15 mouse cellular contexts compared by ENCODE assay signal in genomic region chr11:6468541-6468940, GRCm38 (mm10). TPM values are rescaled to one million over a fixed set of nuclear protein-coding genes. Genes with fewer than 3 reads are reported as not detected.
DNase-seq lines count a peak whose midpoint lies in the region; ATAC-seq and TF ChIP-seq lines count a peak whose summit lies in the region.
"Had no signal": no experiment of that assay in that cellular context is flagged by ENCODE, and none has a peak within 500 bp of the region (broad histone marks: within the 10 kb centered on the region; RNA-seq: fewer than 3 reads in every experiment).

No protein-coding gene starts in this region.

- 82% methylated on average over 2 of the region's 2 CpGs for WGBS in hindbrain, embryonic 14.5 days
- WGBS in hindbrain, embryonic 16.5 days, result 76% methylated on average over 2 of the region's 2 CpGs
- 73% methylated on average over 2 of the region's 2 CpGs for WGBS in lung, embryonic 14.5 days

- H3K36me3 ChIP-seq in hindbrain, embryonic 14.5 days (replicated peaks; ENCODE audit: control insufficient read depth, insufficient read depth), result peaks cover 39% of the 10 kb centered on the region
- peaks cover 8% of the 10 kb centered on the region; the same call in 1 of the 2 replicates for H3K36me3 ChIP-seq in hindbrain, embryonic 16.5 days (ENCODE audit: control insufficient read depth, insufficient read depth, low read length)
- peaks cover 49% of the 10 kb centered on the region for H3K36me3 ChIP-seq in lung, embryonic 14.5 days (ENCODE audit: insufficient read depth)

- no peak overlapping the region for H3K27ac ChIP-seq in hindbrain, embryonic 14.5 days
- no peak overlapping the region for H3K27ac ChIP-seq in hindbrain, embryonic 16.5 days (ENCODE audit: low read depth, low read length)
- no peak overlapping the region for H3K27ac ChIP-seq in lung, embryonic 14.5 days (ENCODE audit: low read depth)
- H3K27ac ChIP-seq: forebrain, embryonic 10.5 days; gastrocnemius, adult 2 months; midbrain, embryonic 12.5 days; stomach, embryonic 15.5 days had no signal

- no peak for DNase-seq in hindbrain, embryonic 14.5 days (ENCODE audit: low spot score)
- no peak for DNase-seq in lung, embryonic 14.5 days
- DNase-seq in lung, adult 18-20 months, result no peak
- peak; percentile 34 for DNase-seq in Muller cell, postnatal 12 days (ENCODE audit: inconsistent ontology term)
- peak; percentile 79 for DNase-seq in fibroblast of lung, adult 2 months (ENCODE audit: low read depth)
- DNase-seq in c-Kit-positive CD71-positive TER-119-positive erythroid progenitor cells, embryonic 14.5 days (ENCODE audit: low spot score), result no peak
- DNase-seq: cerebellum, adult 9-11 months; gastrocnemius, adult 2 months; heart, postnatal 4 days; thymus, postnatal 25 days had no signal

- ATAC-seq in hindbrain, embryonic 14.5 days (ENCODE audit: low FRiP score), result no peak
- no peak for ATAC-seq in hindbrain, embryonic 16.5 days
- ATAC-seq in lung, embryonic 14.5 days (ENCODE audit: insufficient read depth), result no peak

- peak overlapping the region; percentile 8 for H3K4me2 ChIP-seq in hindbrain, embryonic 14.5 days (replicated peaks)
- no peak overlapping the region for H3K4me2 ChIP-seq in hindbrain, embryonic 16.5 days (ENCODE audit: low read length)
- H3K4me2 ChIP-seq in lung, embryonic 14.5 days, result 0 out of 2 replicates have a peak overlapping the region, but pooled peaks have one; percentile 18
- H3K4me2 ChIP-seq: liver, embryonic 11.5 days; midbrain, embryonic 12.5 days; stomach, embryonic 15.5 days had no signal

- peaks cover 43% of the 10 kb centered on the region for H3K4me1 ChIP-seq in hindbrain, embryonic 14.5 days (replicated peaks; ENCODE audit: control insufficient read depth, insufficient read depth, low read length)
- H3K4me1 ChIP-seq in hindbrain, embryonic 16.5 days (ENCODE audit: control insufficient read depth, insufficient read depth, low read depth, low read length), result peaks cover 38% of the 10 kb centered on the region
- H3K4me1 ChIP-seq in lung, embryonic 14.5 days (ENCODE audit: insufficient read depth), result peaks cover 23% of the 10 kb centered on the region

- no peaks in the 10 kb centered on the region for H3K9me3 ChIP-seq in hindbrain, embryonic 14.5 days (ENCODE audit: control insufficient read depth, low read length)
- no peaks in the 10 kb centered on the region for H3K9me3 ChIP-seq in hindbrain, embryonic 16.5 days (ENCODE audit: control insufficient read depth, low read length)
- H3K9me3 ChIP-seq in lung, embryonic 14.5 days (ENCODE audit: low read depth, low read length), result no peaks in the 10 kb centered on the region
- H3K9me3 ChIP-seq: forebrain, embryonic 10.5 days; midbrain, embryonic 12.5 days; stomach, embryonic 15.5 days had no signal

- TF ChIP-seq CTCF in lung, embryonic 14.5 days (IDR thresholded peaks at IDR 0.05; ENCODE audit: low read depth), result no peak

- H3K4me3 ChIP-seq in hindbrain, embryonic 14.5 days (replicated peaks; ENCODE audit: low read length), result no peak overlapping the region
- H3K4me3 ChIP-seq in hindbrain, embryonic 16.5 days (ENCODE audit: low read length), result no peak overlapping the region
- no peak overlapping the region for H3K4me3 ChIP-seq in lung, embryonic 14.5 days (ENCODE audit: low read depth, low read length)
- H3K4me3 ChIP-seq: forebrain, embryonic 10.5 days; gastrocnemius, adult 2 months; midbrain, embryonic 12.5 days; stomach, embryonic 15.5 days had no signal

- no peaks in the 10 kb centered on the region for H3K27me3 ChIP-seq in hindbrain, embryonic 14.5 days (ENCODE audit: control insufficient read depth, insufficient read depth, low read length)
- H3K27me3 ChIP-seq in hindbrain, embryonic 16.5 days (replicated peaks; ENCODE audit: control insufficient read depth, insufficient read depth, low read length), result no peaks in the 10 kb centered on the region
- H3K27me3 ChIP-seq in lung, embryonic 14.5 days (ENCODE audit: insufficient read depth, low read length), result no peaks in the 10 kb centered on the region
- H3K27me3 ChIP-seq: midbrain, embryonic 12.5 days; stomach, embryonic 15.5 days had no signal

- no peak overlapping the region for H3K9ac ChIP-seq in hindbrain, embryonic 14.5 days
- H3K9ac ChIP-seq in hindbrain, embryonic 16.5 days (ENCODE audit: low read depth, low read length), result no peak overlapping the region
- no peak overlapping the region for H3K9ac ChIP-seq in lung, embryonic 14.5 days
- H3K9ac ChIP-seq: midbrain, embryonic 12.5 days; stomach, embryonic 15.5 days had no signal

RNA-seq across cellular contexts. Expression of gene Purb, which starts 7.2 kb away (rescaled TPM):
- polyA plus RNA-seq in hindbrain, embryonic 14.5 days (2014; fragmentation: Nextera tagmentation; extraction: Ambion mirVana), result 9.8 and 9.9 TPM in 2 replicates
- 11.2 and 11.5 TPM in 2 replicates for polyA plus RNA-seq in hindbrain, embryonic 16.5 days (2015; fragmentation: Nextera tagmentation; extraction: Ambion mirVana)
- 25.9 and 27.9 TPM in 2 replicates for polyA plus RNA-seq in lung, embryonic 14.5 days (2014; fragmentation: Nextera tagmentation; extraction: Ambion mirVana)

RNA-seq across cellular contexts. Expression of gene H2afv, which starts 24.3 kb away (rescaled TPM):
- 239 and 249 TPM in 2 replicates for polyA plus RNA-seq in hindbrain, embryonic 14.5 days (2014; fragmentation: Nextera tagmentation; extraction: Ambion mirVana)
- 223 and 239 TPM in 2 replicates for polyA plus RNA-seq in hindbrain, embryonic 16.5 days (2015; fragmentation: Nextera tagmentation; extraction: Ambion mirVana)
- polyA plus RNA-seq in lung, embryonic 14.5 days (2014; fragmentation: Nextera tagmentation; extraction: Ambion mirVana), result 562 and 581 TPM in 2 replicates

RNA-seq across cellular contexts. Expression of gene Myo1g, which starts 52.2 kb away (rescaled TPM):
- 0.31 and 0.74 TPM in 2 replicates for polyA plus RNA-seq in hindbrain, embryonic 14.5 days (2014; fragmentation: Nextera tagmentation; extraction: Ambion mirVana)
- polyA plus RNA-seq in hindbrain, embryonic 16.5 days (2015; fragmentation: Nextera tagmentation; extraction: Ambion mirVana), result 0.35 and 0.40 TPM in 2 replicates
- polyA plus RNA-seq in lung, embryonic 14.5 days (2014; fragmentation: Nextera tagmentation; extraction: Ambion mirVana), result 1.2 and 2.1 TPM in 2 replicates

RNA-seq across cellular contexts. Expression of gene Ppia, which starts 53.3 kb away (rescaled TPM):
- 4,304 and 4,427 TPM in 2 replicates for polyA plus RNA-seq in hindbrain, embryonic 14.5 days (2014; fragmentation: Nextera tagmentation; extraction: Ambion mirVana)
- 4,094 and 4,423 TPM in 2 replicates for polyA plus RNA-seq in hindbrain, embryonic 16.5 days (2015; fragmentation: Nextera tagmentation; extraction: Ambion mirVana)
- 6,177 and 6,257 TPM in 2 replicates for polyA plus RNA-seq in lung, embryonic 14.5 days (2014; fragmentation: Nextera tagmentation; extraction: Ambion mirVana)

Comparison
In these comparisons a context has a peak if more than half of its experiments do, and no peak if none do; other contexts are left out.
1. DNase-seq: peak in Muller cell, postnatal 12 days (single experiment) and fibroblast of lung, adult 2 months (single experiment); none in hindbrain, embryonic 14.5 days (single experiment), lung, embryonic 14.5 days (single experiment), lung, adult 18-20 months (0 of 2) and c-Kit-positive CD71-positive TER-119-positive erythroid progenitor cells, embryonic 14.5 days (single experiment).